Mouse (Mus musculus) lung, postnatal 0 days (tissue): ENCODE results near the gene Nek6. TPM values are rescaled to one million over a fixed set of nuclear protein-coding genes. Genes with fewer than 3 reads are reported as not detected.

Experiments
- ATAC-seq: fragments of 200-750 bp; cut with Nextera tagmentation; 2 replicates; pipeline ENCODE4 v1.8.0; 2017; ENCODE audit warnings: moderate library complexity
- DNase-seq: peaks from one replicate; pipeline ENCODE4 v3.0.0-alpha.2; 2016; ENCODE audit warnings: low spot score
- H3K27ac ChIP-seq: fragments of 300-500 bp; sonication (generic); 2 replicates; pipeline ENCODE4 v1.5.1; 2014; ENCODE audit warnings: antibody characterized with exemption, mild to moderate bottlenecking, low read length, mixed read lengths
- H3K27me3 ChIP-seq: fragments of 300-500 bp; sonication (generic); replicated peaks from 2 replicates; pipeline ENCODE4 v1.6.1; 2014; ENCODE audit warnings: low read length, mixed read lengths; ENCODE audit not compliant: insufficient read depth
- H3K36me3 ChIP-seq: fragments of 300-500 bp; sonication (generic); 2 replicates; pipeline ENCODE4 v1.6.1; 2014; ENCODE audit warnings: low read length, mixed read lengths; ENCODE audit not compliant: insufficient read depth
- H3K4me1 ChIP-seq: fragments of 300-500 bp; sonication (generic); 2 replicates; pipeline ENCODE4 v1.6.1; 2014; ENCODE audit warnings: antibody characterized with exemption, low read depth, low read length, mixed read lengths; ENCODE audit not compliant: insufficient read depth
- H3K4me2 ChIP-seq: fragments of 300-500 bp; sonication (generic); replicated peaks from 2 replicates; pipeline ENCODE4 v1.6.1; 2014; ENCODE audit warnings: low read depth, mild to moderate bottlenecking, low read length, moderate library complexity, mixed read lengths
- H3K4me3 ChIP-seq: fragments of 300-500 bp; sonication (generic); 2 replicates; pipeline ENCODE4 v1.5.1; 2014; ENCODE audit warnings: low read depth, low read length
- H3K9ac ChIP-seq: fragments of 300-500 bp; sonication (generic); replicated peaks from 2 replicates; pipeline ENCODE4 v1.6.1; 2014; ENCODE audit warnings: low read depth, mild to moderate bottlenecking
- H3K9me3 ChIP-seq: fragments of 300-500 bp; sonication (generic); 2 replicates; pipeline ENCODE4 v1.6.1; 2016; ENCODE audit warnings: low read length, mixed read lengths
- CTCF ChIP-seq: IDR thresholded peaks from 2 replicates; pipeline ENCODE4 v1.5.1; 2016; ENCODE audit warnings: antibody characterized with exemption, mild to moderate bottlenecking
- EP300 ChIP-seq: IDR thresholded peaks from 2 replicates; pipeline ENCODE4 v1.6.1; 2016; ENCODE audit warnings: antibody characterized with exemption, mild to moderate bottlenecking, control low read depth
- WGBS: fragments of 180-500 bp; shearing (Covaris S2); extraction: QIAGEN DNeasy Blood & Tissue Kit; methylation state at CpG from one replicate; pipeline ENCODE4 v1.1.7; 2014; 5-methylcytosine and 5-hydroxymethylcytosine counted together
- polyA plus RNA-seq: library from polyadenylated mRNA; unstranded; fragments of >200 nt; fragmentation: Nextera tagmentation; extraction: Ambion mirVana; gene quantifications from 2 replicates; pipeline ENCODE4 v1.2.1, GENCODE M21; 2015

The Nek6 gene
- polyA plus RNA-seq, 1 experiment from 2014 or later: 57.8 TPM

- H3K36me3 ChIP-seq: no peaks in the 10 kb centered on the region
- H3K9me3 ChIP-seq: no peaks in the 10 kb centered on the region
- no peak overlapping the region for H3K27ac ChIP-seq
- no peak overlapping the region for H3K4me3 ChIP-seq
- H3K4me1 ChIP-seq: peaks cover 38% of the 10 kb centered on the region
- H3K27me3 ChIP-seq: no peaks in the 10 kb centered on the region
- no peak overlapping the region for H3K4me2 ChIP-seq
- no peak for DNase-seq
- H3K9ac ChIP-seq: no peak overlapping the region
- no peak for ATAC-seq
- WGBS: 67% methylated on average over 9 of the region's 9 CpGs
- TF ChIP-seq CTCF: no peak
- TF ChIP-seq EP300: no peak
Observed at GRCm38 (mm10) chr2:38539677-38540076, 28.2 kb downstream of the Nek6 start.

- Histone ChIP-seq H3K4me3 (no peak overlapping the region), H3K9me3 (no peaks in the 10 kb centered on the region), H3K27me3 (no peaks in the 10 kb centered on the region), H3K27ac (no peak overlapping the region), H3K9ac (no peak overlapping the region), H3K4me1 (peaks cover 31% of the 10 kb centered on the region), H3K36me3 (no peaks in the 10 kb centered on the region), H3K4me2 (no peak overlapping the region)
- TF ChIP-seq CTCF (no peak), EP300 (no peak)
- no peak for ATAC-seq
- DNase-seq: no peak
- 90% methylated on average over 6 of the region's 6 CpGs for WGBS
Observed at GRCm38 (mm10) chr2:38540666-38541065, 29.2 kb downstream of the Nek6 start.

GRCm38 (mm10) chr2:38541101-38541500 is 29.7 kb downstream of the Nek6 start:
- Histone ChIP-seq H3K4me1 (peaks cover 31% of the 10 kb centered on the region), H3K4me3 (no peak overlapping the region), H3K27ac (no peak overlapping the region), H3K27me3 (no peaks in the 10 kb centered on the region), H3K36me3 (no peaks in the 10 kb centered on the region), H3K9me3 (no peaks in the 10 kb centered on the region), H3K9ac (no peak overlapping the region), H3K4me2 (no peak overlapping the region)
- DNase-seq: no peak
- 76% methylated on average over 3 of the region's 3 CpGs for WGBS
- no peak for TF ChIP-seq CTCF
- TF ChIP-seq EP300: no peak
- no peak for ATAC-seq

- DNase-seq (no peak), ATAC-seq (no peak)
- H3K27me3 ChIP-seq: no peaks in the 10 kb centered on the region
- no peak overlapping the region for H3K4me2 ChIP-seq
- TF ChIP-seq EP300 (no peak), CTCF (peak; percentile 12; the same call in 1 of the 2 replicates)
- H3K9ac ChIP-seq: no peak overlapping the region
- H3K4me1 ChIP-seq: peaks cover 31% of the 10 kb centered on the region
- no peaks in the 10 kb centered on the region for H3K9me3 ChIP-seq
- H3K27ac ChIP-seq: no peak overlapping the region
- H3K4me3 ChIP-seq: no peak overlapping the region
- 65% methylated on average over 1 of the region's 1 CpGs for WGBS
- no peaks in the 10 kb centered on the region for H3K36me3 ChIP-seq
Observed at GRCm38 (mm10) chr2:38541570-38541969, 30.1 kb downstream of the Nek6 start.

- TF ChIP-seq CTCF (no peak), EP300 (no peak)
- Histone ChIP-seq H3K4me2 (no peak overlapping the region), H3K4me1 (peaks cover 30% of the 10 kb centered on the region; the same call in 1 of the 2 replicates), H3K4me3 (no peak overlapping the region), H3K36me3 (no peaks in the 10 kb centered on the region), H3K9ac (no peak overlapping the region), H3K27ac (no peak overlapping the region), H3K9me3 (no peaks in the 10 kb centered on the region), H3K27me3 (no peaks in the 10 kb centered on the region)
- ATAC-seq: no peak
- no peak for DNase-seq
- WGBS: 16% methylated on average over 1 of the region's 1 CpGs
Observed at GRCm38 (mm10) chr2:38542366-38542765, 30.9 kb downstream of the Nek6 start.

- 82% methylated on average over 2 of the region's 2 CpGs for WGBS
- peaks cover 28% of the 10 kb centered on the region; the same call in 1 of the 2 replicates for H3K4me1 ChIP-seq
Observed at GRCm38 (mm10) chr2:38543158-38543557, 31.7 kb downstream of the Nek6 start.

GRCm38 (mm10) chr2:38544341-38544740 is 32.9 kb downstream of the Nek6 start:
- no peak overlapping the region for H3K9ac ChIP-seq
- peak overlapping the region; percentile 32; the same call in 1 of the 2 replicates for H3K27ac ChIP-seq
- TF ChIP-seq EP300 (peak; percentile 45), CTCF (no peak)
- H3K4me2 ChIP-seq: no peak overlapping the region
- no peak overlapping the region for H3K4me3 ChIP-seq
- peak; percentile 38 for ATAC-seq
- DNase-seq: peak; percentile 41
- peaks cover 28% of the 10 kb centered on the region; the same call in 1 of the 2 replicates for H3K4me1 ChIP-seq
- H3K27me3 ChIP-seq: no peaks in the 10 kb centered on the region
- no peaks in the 10 kb centered on the region for H3K36me3 ChIP-seq
- no peaks in the 10 kb centered on the region for H3K9me3 ChIP-seq

More at GRCm38 (mm10) chr2:38543158-38543557, 31.7 kb downstream of the Nek6 start:
- Histone ChIP-seq H3K9ac (no peak overlapping the region), H3K4me2 (no peak overlapping the region), H3K27ac (peak overlapping the region; percentile 20; the same call in 1 of the 2 replicates), H3K36me3 (no peaks in the 10 kb centered on the region), H3K4me3 (no peak overlapping the region), H3K27me3 (no peaks in the 10 kb centered on the region), H3K9me3 (no peaks in the 10 kb centered on the region)
- DNase-seq (no peak), ATAC-seq (no peak)
- TF ChIP-seq CTCF: no peak
- TF ChIP-seq EP300: no peak
